Mouse (Mus musculus) spleen, postnatal 14 days (tissue): ENCODE data around the gene Csgalnact2.
A peak's percentile ranks its signal among the peaks of the same experiment; 100 is the strongest.

Source experiments
- DNase-seq, 2 experiments: peaks; one replicate each; pipeline ENCODE4 v3.0.0; 2021 to 2022; ENCODE audit warnings: low spot score in 2 of 2

The Csgalnact2 gene

DNA sequence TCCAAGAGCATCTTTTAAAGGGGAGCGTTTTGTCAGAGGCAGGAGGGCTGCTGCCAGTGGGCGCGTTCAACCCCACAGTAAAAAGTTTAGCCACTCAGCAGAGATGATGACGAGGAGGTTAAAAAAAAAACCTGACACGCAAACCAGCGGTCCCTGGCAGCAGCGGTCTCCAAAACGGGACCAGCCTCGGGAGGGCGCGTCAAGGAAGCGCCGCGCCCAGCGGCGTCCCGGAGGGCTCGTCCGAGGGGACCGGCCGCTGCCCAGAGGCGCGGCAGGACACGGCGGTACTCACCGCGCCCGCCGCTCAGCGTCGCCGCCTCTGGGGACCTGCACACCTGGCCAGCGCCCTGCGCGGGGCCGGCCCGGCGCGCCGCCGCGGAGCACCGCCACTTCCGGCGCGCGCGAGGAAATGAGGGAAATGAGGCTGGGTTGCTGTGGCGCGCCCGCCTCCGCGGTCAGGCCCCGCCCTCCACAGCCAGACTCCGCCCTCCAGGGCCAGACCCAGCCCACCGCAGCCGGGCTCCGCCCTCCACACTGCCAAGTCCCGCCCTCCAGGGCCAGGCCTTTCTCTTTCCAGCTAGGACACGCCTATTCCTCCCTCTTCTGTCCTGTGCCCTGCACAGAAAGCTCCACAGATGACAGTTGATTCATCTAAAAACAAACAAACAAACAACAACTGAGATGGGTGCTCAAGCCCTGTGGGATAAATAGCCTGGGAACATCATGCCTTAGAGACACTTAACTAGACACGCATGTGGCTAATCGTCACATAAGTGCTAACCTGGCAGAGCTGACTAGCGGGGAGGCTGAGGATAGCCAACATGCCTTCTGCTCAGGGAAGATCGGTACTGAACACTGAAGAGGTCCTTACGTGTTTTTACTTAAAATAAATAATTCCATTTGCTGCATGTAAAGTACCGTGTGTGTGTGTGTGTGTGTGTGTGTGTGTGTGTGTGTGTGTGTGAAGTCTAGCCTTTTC is at the start of gene Csgalnact2:
Gene Csgalnact2, minus strand, starts transcription at position 410 of the 979 bp plus-strand sequence.
- DNase-seq = peak; percentile 92 to 95

DNA sequence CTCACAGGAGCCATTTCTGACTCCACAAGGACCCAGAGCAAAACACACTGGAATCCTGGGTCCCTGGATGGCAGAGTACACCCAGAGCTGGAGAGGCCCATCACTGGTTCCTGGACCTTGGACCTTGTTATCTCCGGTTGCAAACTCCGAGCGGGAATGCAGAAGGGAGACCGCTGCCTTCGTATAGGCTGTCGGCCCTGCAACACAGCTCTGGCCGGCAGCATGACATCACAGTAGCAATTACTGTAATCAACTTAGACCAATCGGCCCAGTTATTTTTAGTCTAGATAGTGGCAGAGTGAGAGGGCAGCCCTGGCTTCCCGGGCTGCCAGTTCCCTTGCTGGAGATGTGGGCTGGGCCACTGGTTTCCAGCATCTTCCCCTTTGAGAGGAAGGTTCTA is 49.7 kb upstream of the Csgalnact2 start:
- DNase-seq = no peak

DNA sequence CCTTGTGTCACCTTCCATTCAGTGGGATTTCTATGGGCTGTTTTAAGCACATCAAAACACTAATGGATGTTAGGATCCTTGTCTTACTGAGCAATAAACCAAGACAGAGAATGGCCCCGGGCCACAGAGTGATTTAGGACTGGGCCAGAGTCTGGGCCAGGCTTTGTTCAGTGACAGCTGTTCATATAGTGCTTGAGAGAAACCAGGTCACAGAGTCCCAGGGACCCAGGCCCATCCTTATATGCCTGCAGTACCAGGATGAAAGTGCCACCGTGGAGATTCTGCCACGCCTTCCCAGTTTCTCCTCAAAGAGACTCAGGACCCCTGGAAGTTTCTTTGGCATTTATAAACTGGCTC is 48.3 kb upstream of the Csgalnact2 start:
- DNase-seq = no peak

DNA sequence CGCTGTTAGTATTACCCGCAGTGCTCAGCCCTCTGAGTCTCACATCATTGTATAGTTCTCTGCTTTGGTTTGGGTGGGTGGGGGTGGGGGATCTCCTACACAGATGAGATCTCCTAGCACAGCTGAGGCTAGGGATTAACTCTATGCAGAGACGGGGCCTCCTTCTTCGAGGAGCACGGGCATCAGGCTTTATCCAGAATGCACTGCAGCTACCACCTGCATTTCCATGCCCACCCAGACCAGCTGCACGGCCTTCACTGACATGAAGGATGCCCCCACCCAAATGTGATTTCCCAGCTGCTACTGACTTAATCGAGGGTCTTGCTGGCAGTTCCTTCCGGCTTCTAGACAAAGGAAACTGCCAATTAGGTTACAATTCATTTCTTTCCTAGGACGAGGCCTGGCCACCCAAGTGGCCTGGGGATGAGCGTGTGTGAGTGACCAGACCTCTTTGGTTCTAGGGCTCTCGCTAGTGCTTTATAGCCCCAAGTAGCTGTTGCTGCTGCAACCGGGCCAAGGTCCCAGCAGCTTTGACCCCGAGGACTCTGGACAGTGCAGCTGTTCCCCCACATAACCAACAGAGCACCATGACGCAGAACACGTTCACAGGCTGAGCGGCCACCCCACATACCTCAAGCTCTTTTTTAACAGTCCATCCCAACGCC is 47.8 kb upstream of the Csgalnact2 start:
- no peak for DNase-seq

- no peak for DNase-seq
Observed at GRCm38 (mm10) chr6:118184126-118184525, 45.2 kb upstream of the Csgalnact2 start.

- DNase-seq = no peak
Observed at GRCm38 (mm10) chr6:118180085-118180423, 41.1 kb upstream of the Csgalnact2 start.

- DNase-seq = peak; percentile 31 to 45
Observed at GRCm38 (mm10) chr6:118179316-118180084, 40.6 kb upstream of the Csgalnact2 start.

- DNase-seq = no peak
Observed at GRCm38 (mm10) chr6:118173975-118174328, 35.0 kb upstream of the Csgalnact2 start.

DNA sequence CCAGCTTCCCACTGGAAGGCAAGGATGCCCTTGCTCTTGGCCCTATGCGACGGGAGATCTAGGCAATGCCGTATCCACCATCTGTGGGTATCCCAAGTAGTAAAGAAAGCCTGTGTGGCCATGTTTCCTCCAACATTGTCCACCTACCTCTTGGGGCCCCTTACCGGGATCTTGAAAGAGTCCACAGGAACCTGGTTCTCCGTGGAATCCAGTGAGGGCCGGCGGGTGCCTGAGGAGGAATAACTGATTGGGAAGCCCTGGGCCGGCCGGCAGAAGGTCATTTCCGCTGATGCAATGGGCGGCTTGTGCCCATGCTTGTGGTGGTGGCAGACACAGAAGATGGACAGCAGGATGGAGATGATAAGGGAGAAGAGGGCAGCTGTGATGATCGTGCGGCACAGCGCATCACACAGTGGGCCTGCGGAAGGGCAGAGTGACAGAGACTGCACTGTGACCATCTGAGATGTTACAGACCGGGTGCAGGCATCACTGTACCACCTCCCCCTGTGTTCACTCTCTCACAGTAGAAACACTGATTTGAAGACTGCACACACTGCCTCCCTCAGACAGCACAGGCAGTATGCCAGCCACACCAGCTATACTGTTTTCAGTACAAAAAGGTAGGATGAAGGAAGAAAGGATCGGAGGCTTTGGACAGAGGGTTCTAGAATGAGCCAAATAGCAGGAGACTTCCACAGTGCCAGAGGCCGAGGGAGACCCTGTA is 34.5 kb upstream of the Csgalnact2 start:
- DNase-seq = no peak

GRCm38 (mm10) chr6:118171386-118171785 is 32.4 kb upstream of the Csgalnact2 start:
- no peak for DNase-seq

- no peak for DNase-seq
Observed at GRCm38 (mm10) chr6:118168106-118168505, 29.2 kb upstream of the Csgalnact2 start.

- DNase-seq = no peak
Observed at GRCm38 (mm10) chr6:118167013-118167412, 28.1 kb upstream of the Csgalnact2 start.

DNA sequence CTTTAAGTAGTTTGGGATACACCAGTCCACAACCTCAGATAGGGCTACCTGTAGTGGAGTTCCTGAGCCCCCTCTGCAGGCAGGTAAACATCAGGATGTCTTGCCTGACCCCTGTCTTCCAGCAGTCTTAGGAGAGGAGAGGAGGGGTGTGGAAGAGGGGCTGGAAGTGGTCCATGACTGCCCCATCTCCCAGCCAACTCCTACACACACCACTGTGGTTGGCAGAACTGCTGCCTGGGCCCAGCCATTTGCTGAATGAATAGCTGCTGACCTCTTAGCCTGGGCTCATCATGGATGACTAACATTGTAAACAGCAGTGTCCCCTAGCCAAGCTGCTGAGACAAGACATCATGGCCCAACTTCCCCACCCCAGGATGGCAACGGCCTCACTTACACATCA is 26.6 kb upstream of the Csgalnact2 start:
- DNase-seq = no peak

DNA sequence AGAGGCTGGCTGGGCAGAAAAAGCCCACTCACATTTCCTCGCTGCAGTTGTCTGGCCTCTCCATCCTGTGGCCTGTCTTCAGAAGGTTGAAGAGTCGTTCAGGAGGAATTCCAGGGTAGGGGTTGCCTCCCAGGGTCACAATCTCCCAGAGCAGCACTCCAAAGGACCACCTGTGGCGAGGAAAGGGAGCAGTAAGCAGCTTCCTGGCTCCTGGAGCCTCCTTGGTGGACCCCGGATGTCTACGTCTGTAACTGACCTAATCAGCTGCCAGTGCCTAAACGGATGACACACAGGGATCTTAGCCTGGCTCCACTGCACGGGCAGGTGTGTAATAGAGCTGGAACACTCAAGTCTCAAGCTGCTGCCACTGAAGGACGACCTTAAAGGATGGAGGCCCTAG is 25.8 kb upstream of the Csgalnact2 start:
- no peak for DNase-seq

DNA sequence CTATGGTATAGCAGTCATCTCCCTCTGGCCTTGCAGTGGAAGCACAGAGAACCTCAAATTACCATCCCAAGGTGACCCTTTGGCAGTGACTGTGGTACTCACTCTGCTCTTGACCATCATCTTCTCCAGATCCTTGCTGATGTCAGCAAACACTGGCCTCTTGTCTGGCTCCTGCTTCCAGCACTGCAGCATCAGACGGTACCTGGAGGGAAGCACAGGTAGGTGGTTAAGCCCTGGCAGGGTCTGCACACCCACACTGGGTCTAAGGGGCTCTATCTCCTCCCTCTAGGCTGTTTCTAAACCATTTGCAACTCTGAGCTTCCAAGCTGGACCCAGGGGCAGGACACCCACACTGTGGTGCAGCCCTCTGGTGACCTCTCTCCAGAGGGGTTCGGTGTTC is 24.1 kb upstream of the Csgalnact2 start:
- DNase-seq = no peak

DNA sequence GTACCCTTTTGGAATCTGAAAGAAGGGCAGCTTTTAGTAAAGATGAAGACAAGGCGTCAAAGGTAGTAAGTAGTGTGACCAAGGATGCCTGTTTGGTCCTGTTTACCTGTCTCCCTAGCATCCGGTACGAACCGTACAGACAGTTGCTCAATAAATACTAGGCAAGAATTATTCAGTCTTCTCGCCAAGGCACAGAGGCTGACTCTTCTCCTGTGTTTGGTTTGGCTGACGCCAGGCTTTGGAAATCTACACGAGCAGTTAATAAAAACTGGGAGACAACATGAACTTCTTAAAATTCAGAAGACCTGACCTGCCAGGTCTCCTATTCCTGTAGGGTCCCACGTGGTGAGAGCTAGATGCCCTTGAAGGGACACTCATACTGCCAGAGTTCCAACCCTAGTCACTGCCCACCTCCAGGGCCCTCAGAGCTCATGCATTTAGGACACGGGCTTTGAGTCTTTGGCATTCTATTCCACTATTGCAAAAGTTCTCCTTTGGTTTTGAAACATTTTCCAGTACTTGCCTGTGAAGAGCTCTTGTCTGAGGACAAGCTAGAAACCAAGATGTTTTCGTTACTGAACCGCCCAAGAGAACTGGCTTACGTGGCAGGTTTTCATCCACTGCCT is 23.6 kb upstream of the Csgalnact2 start:
- no peak for DNase-seq

- no peak for DNase-seq
Observed at GRCm38 (mm10) chr6:118153091-118153490, 14.2 kb upstream of the Csgalnact2 start.

DNA sequence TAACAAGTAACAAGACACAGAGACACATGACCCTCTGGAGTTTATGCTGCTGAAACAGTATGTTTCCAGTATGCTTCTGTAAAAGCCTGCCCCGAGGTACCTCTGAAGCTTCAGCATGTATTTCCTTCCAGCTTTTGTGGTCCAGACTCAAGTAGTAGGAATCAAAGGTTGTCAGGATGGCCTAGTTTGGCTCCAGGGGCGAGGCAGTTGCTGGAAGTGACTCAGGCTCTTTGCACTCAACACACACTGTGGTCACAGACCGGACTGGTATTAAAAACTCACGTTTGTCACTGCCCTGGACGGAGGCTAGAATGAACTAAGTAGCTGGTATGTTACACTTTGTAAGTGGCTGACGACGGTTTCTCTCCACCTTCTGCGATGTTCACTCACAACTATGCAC is 12.0 kb upstream of the Csgalnact2 start:
- DNase-seq = no peak

DNA sequence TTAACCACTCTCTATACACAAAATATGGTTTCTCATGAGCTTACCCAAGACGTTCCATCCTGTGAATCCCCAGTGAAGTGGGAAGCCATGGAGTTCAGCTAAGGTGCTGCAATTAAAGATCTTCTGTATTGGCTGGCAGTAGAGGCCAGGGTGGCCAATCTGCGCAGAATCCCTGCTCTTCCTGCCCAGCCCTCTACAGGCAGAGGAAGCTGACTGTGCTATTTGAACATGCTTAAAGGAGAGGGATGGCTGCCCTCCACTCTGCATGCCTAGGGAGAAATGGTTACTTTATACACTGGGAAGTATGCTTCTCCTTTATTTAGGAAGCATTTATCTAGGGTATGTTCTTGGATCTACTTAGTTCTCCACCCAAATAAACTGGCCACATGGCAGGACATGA is 11.6 kb upstream of the Csgalnact2 start:
- DNase-seq = no peak

DNA sequence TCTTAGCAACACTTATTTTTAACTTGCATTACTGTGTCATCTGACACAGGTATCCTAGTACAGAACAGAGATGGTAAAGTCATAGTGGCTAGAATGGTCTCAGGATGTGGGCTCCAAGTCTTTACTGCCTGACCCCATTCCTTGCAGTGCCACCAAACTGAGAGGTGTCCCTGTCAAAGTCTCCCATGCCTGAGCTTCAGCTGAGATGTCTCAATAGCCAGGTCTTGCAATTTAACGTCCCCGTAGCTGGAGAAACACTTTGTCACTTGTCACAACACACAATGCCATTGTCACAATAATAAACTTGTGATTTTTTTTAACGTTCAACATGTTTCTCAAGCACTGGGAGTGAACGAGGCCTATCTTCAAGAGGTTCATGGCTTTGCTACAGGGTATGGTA is 11.2 kb upstream of the Csgalnact2 start:
- no peak for DNase-seq

- no peak for DNase-seq
Observed at GRCm38 (mm10) chr6:118140961-118141360, 2.0 kb upstream of the Csgalnact2 start.
